Mouse (Mus musculus) left cerebral cortex, postnatal 25 days (tissue): ENCODE measurements around the gene Nme4. TPM values are rescaled to one million over a fixed set of nuclear protein-coding genes. Genes with fewer than 3 reads are reported as not detected.
A peak's percentile ranks its signal among the peaks of the same experiment; 100 is the strongest.

Source experiments
- DNase-seq, 2 experiments: peaks; one replicate each; pipeline ENCODE4 v3.0.0; 2022; ENCODE audit warnings: low spot score in 2 of 2, mixed read lengths in 1 of 2
- intact Hi-C: fragments of 180-260 bp; cut with DNase I; formaldehyde crosslinking; loops from one replicate; pipeline ENCODE4 v1.15.1; 2025
- total RNA-seq, 2 experiments: library from RNA; stranded (reverse); gene quantifications; 2 replicates each; pipeline ENCODE4 v1.2.3; 2021

The Nme4 gene
- total RNA-seq, 2 experiments from 2014 or later = 3.3 to 3.7 TPM

- intact Hi-C loops = no loop called here
- no peak for DNase-seq
These were observed 25.3 kb downstream of the Nme4 start for GRCm38 (mm10) chr17:26070136-26070535.

- peak; percentile 84 to 87 for DNase-seq
- intact Hi-C loops = loop anchor here (2.0 kb wide), 1 partner anchor 28 kb away; no protein-coding TSS in a partner anchor
These were observed 26.3 kb downstream of the Nme4 start, which contains the start of gene Rab11fip3 for GRCm38 (mm10) chr17:26068831-26069739. Gene Rab11fip3 (minus strand): TSS chr17:26069555.

DNA sequence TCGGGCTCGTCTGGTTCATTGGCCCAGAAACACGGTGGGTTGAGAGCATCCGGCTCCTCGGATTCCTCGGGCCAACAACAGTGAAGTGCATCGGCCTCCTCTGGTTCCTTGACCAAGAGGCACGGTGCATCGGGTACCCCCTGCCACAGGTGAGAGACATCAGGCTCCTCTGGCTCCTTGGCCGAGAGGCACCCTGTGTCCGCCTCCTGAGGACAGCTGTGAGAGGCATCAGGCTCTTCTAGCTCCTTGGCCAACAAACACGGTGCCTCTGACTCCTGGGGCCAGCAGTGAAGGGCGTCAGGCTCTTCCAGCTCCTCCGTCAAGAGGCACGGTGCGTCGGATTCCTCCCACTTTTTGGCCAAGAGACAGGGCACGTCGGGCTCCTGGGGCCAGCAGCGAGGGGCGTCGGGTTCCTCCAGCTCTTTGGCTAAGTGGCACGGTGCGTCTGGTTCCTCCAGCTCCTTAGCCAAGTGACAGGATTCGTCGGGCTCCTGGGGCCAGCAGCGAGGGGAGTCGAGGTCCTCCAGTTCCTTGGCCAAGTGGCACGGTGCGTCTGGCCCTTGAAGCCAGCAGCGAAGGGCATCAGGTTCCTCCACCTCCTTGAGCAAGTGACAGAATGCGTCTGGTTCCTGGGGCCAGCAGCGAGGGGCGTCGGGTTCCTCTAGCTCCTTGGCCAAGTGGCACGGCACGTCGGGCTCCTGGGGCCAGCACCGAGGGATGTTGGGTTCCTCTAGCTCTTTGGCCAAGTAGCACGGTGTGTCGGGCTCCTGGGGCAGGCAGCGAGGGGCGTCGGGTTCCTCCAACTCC, 27.2 kb downstream of the Nme4 start:
- DNase-seq = no peak
- intact Hi-C loops = loop anchor here (2.0 kb wide), 1 partner anchor 27 kb away; no protein-coding TSS in a partner anchor

- intact Hi-C loops = no loop called here
- DNase-seq = no peak
These were observed 28.8 kb downstream of the Nme4 start for GRCm38 (mm10) chr17:26066488-26067020.

DNA sequence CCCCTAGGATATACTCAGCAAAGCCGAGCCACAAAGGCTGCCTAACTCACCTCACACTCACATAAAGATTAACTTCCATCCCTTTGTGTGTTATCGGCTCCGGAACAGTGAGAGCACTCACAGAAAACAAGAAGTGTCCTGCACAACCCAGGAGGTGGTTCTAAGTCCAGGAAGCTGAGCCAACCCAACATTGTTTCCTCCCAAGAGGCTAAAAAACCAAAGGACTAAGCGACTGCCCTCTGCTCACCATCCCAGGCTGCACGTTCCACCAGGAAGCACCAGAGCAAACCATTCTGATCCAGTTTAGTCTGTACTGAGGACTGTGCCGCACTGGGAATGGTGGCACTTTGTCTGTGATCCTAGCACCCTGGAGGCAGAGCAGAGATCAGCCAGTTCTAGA, 30.5 kb downstream of the Nme4 start:
- DNase-seq = no peak
- intact Hi-C loops = no loop called here

GRCm38 (mm10) chr17:26057787-26058567, 37.4 kb downstream of the Nme4 start:
- DNase-seq = no peak
- intact Hi-C loops = no loop called here

DNA sequence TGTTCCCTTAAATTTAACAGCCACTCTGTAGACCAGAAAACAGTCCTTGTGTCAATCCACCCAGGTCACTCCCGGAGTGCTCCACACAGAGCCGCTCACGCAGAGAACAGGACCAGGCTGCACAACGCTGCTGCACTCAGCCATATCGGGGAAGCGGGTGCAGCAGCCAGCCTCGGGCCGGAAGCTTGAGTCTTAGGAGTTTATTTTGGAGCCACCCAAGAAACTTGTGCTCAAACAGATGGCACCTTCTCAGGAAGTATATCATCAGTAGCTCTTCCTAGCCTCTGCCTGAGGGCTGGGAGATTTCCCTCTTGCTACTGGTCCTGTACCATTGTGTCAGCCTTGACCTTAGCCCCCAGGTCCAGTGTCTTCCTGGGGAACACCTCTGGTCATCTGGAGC, 38.1 kb downstream of the Nme4 start:
- intact Hi-C loops = no loop called here
- DNase-seq = peak in 1 of 2 experiments; percentile 86

GRCm38 (mm10) chr17:26055164-26055563, 40.2 kb downstream of the Nme4 start:
- intact Hi-C loops = no loop called here
- DNase-seq = no peak

GRCm38 (mm10) chr17:26054133-26054845, 41.1 kb downstream of the Nme4 start:
- intact Hi-C loops = no loop called here
- no peak for DNase-seq

- intact Hi-C loops = no loop called here
- no peak for DNase-seq
These were observed 42.7 kb downstream of the Nme4 start for GRCm38 (mm10) chr17:26052706-26053105.

GRCm38 (mm10) chr17:26052074-26052473, 43.3 kb downstream of the Nme4 start:
- intact Hi-C loops = no loop called here
- no peak for DNase-seq

GRCm38 (mm10) chr17:26048118-26048517, 47.3 kb downstream of the Nme4 start:
- DNase-seq = peak in 1 of 2 experiments; percentile 47
- intact Hi-C loops = no loop called here

DNA sequence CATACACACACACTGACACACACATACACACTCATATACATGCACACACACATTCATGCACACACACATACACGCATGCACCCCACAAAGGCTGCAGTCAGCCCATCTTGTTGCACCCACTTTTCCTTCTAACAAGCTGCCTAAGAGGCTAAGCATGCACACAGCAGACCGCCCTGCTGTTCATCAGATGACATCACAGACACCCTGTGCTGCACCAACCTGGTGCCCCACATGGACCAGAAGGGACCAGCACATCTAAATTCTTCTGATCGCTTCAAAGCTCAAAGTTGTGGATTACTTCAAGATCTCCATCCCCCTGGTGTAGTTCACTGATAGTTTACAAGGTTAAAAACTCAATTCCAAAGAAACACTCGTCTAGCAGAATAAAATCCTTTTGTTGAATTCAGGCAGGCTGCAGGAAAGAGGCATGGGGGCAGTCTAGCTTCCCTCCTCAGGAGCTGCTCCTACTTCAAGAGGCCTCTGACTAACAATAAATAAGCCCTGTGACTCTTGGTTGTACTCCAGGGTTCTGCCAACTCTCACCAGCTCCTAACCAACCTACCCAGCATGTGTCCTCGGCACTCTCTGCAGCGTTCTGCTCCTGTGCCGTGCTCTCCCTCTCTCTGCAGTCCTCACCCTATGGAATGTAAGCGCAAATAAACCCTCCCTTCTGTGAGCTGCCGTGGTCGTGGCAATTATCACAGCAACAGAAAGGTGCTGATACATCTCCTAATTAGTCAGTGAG, 49.0 kb downstream of the Nme4 start:
- intact Hi-C loops = no loop called here
- DNase-seq = no peak

DNA sequence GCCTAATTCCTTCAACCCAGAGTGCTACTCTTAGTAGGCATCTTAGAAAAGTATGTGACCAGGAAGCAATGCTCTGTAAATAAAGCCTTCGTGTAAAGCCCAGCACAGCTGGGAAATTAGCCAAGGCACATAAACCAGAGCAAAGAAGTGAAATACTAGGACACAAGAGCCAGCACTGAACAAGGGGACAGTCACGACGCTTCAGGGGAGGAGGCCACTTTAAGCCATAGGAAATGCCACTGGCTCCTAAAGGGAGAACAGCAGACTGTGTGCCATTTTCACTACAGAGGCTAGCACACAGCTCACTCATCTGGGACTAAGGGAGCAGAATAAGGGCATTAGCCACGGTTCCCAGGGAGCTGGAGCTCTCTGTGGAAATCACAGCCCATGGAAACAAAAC, 50.1 kb downstream of the Nme4 start:
- intact Hi-C loops = no loop called here

DNA sequence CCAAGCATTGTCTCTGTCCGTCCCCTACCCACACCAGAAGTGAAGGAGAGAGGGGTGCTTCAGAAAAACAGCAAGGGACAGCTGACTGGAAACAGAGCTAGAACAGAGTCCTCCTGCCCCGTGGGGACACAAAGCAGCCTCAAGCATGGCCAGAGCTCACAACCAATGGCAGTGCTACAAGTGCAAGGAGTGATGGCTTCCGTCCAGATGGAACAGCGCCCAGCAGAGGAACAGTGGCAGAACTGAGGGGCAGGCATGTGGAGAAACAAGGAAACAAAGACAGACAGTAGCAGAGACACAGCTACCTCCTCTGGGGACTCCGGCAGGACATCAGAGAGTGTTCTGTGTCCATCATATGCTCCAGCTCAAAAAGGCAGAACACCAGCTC, 52.2 kb downstream of the Nme4 start:
- peak; percentile 71 to 77 for DNase-seq
- intact Hi-C loops = no loop called here

More for the DNA sequence above, 50.1 kb downstream of the Nme4 start:
- DNase-seq = no peak

GRCm38 (mm10) chr17:26042599-26043248, 52.7 kb downstream of the Nme4 start:
- intact Hi-C loops = no loop called here
- DNase-seq = peak; percentile 36 to 73
